Mouse (Mus musculus): ENCODE results near the gene Rpl36. TPM values are rescaled to one million over a fixed set of nuclear protein-coding genes. Genes with fewer than 3 reads are reported as not detected.

The Rpl36 gene
- polyA plus RNA-seq, 1 experiment from 2014 or later, result 1,230 TPM

Other genes with a start within 250 kb of the Rpl36 start
- gene Ptprs, start 136.9 kb upstream of the Rpl36 start, polyA plus RNA-seq (2016; fragmentation: Nextera tagmentation; extraction: Ambion mirVana), result 316 and 326 TPM in 2 replicates
- gene Znrf4, start 101.0 kb upstream of the Rpl36 start, polyA plus RNA-seq (2016; fragmentation: Nextera tagmentation; extraction: Ambion mirVana), result not detected in 2 replicates
- gene Gm20219, start 59.0 kb upstream of the Rpl36 start, polyA plus RNA-seq (2016; fragmentation: Nextera tagmentation; extraction: Ambion mirVana), result 1.8 and 2.0 TPM in 2 replicates
- gene Safb2, start 28.8 kb upstream of the Rpl36 start, polyA plus RNA-seq (2016; fragmentation: Nextera tagmentation; extraction: Ambion mirVana), result 93.5 and 105 TPM in 2 replicates
- 161 and 162 TPM in 2 replicates for gene Safb, start 28.6 kb upstream of the Rpl36 start, polyA plus RNA-seq (2016; fragmentation: Nextera tagmentation; extraction: Ambion mirVana)
- gene 2410015M20Rik, start 3.6 kb upstream of the Rpl36 start, polyA plus RNA-seq (2016; fragmentation: Nextera tagmentation; extraction: Ambion mirVana), result 184 and 193 TPM in 2 replicates
- gene Lonp1, start 13.5 kb downstream of the Rpl36 start, polyA plus RNA-seq (2016; fragmentation: Nextera tagmentation; extraction: Ambion mirVana), result 50.6 and 55.5 TPM in 2 replicates
- 0.74 and 0.98 TPM in 2 replicates for gene Catsperd, start 14.7 kb downstream of the Rpl36 start, polyA plus RNA-seq (2016; fragmentation: Nextera tagmentation; extraction: Ambion mirVana)
- 98.2 and 105 TPM in 2 replicates for gene Ranbp3, start 59.9 kb downstream of the Rpl36 start, polyA plus RNA-seq (2016; fragmentation: Nextera tagmentation; extraction: Ambion mirVana)
- gene Ndufa11, start 104.4 kb downstream of the Rpl36 start, polyA plus RNA-seq (2016; fragmentation: Nextera tagmentation; extraction: Ambion mirVana), result 323 and 382 TPM in 2 replicates
- 15.3 and 18.1 TPM in 2 replicates for gene Vmac, start 104.6 kb downstream of the Rpl36 start, polyA plus RNA-seq (2016; fragmentation: Nextera tagmentation; extraction: Ambion mirVana)
- gene Nrtn, start 144.1 kb downstream of the Rpl36 start, polyA plus RNA-seq (2016; fragmentation: Nextera tagmentation; extraction: Ambion mirVana), result 3.9 and 5.1 TPM in 2 replicates
- gene Dus3l, start 151.3 kb downstream of the Rpl36 start, polyA plus RNA-seq (2016; fragmentation: Nextera tagmentation; extraction: Ambion mirVana), result 46.8 and 47.6 TPM in 2 replicates
- gene Prr22, start 156.8 kb downstream of the Rpl36 start, polyA plus RNA-seq (2016; fragmentation: Nextera tagmentation; extraction: Ambion mirVana), result 1.3 and 1.7 TPM in 2 replicates
- gene Rfx2, start 217.6 kb downstream of the Rpl36 start, polyA plus RNA-seq (2016; fragmentation: Nextera tagmentation; extraction: Ambion mirVana), result 8.7 and 10.2 TPM in 2 replicates

Data from hindbrain, embryonic 12.5 days (tissue).